Mouse (Mus musculus) Patski (cell line): Measurements from ENCODE around the gene 2310009B15Rik. TPM values are rescaled to one million over a fixed set of nuclear protein-coding genes. Genes with fewer than 3 reads are reported as not detected.

Source experiments
- ATAC-seq: fragments of 100-300 bp; one replicate; pipeline ENCODE4 v1.8.0; 2021
- CTCF ChIA-PET: fragments of 350-600 bp; sonication (Branson Sonifier 250); formaldehyde crosslinking; loops from one replicate; lab custom pipeline; 2022; ENCODE audit warnings: inconsistent platforms; lab: Charles Lee
- POLR2A ChIA-PET: fragments of 350-600 bp; sonication (Branson Sonifier 250); formaldehyde crosslinking; loops from one replicate; lab custom pipeline; 2022; ENCODE audit warnings: antibody characterized with exemption, inconsistent platforms; lab: Charles Lee
- DNase-seq: peaks from one replicate; pipeline ENCODE4 v3.0.0-alpha.2; 2011; ENCODE audit warnings: low read depth, low spot score
- H3K27me3 ChIP-seq: fragments of 371-371 bp; one replicate; pipeline ENCODE4 v1.5.1; 2021
- CTCF ChIP-seq: fragments of 100-300 bp; IDR thresholded peaks from one replicate; pipeline ENCODE4 v1.5.1; 2021
- in situ Hi-C: fragments of 300-500 bp; cut with MboI; formaldehyde crosslinking; loops from 3 replicates; pipeline ENCODE4 v1.11.1; 2018; ENCODE audit warnings: low pct_unique_long_range_greater_than_20kb, mixed read lengths
- polyA plus RNA-seq: library from polyadenylated mRNA; unstranded; gene quantifications from one replicate; pipeline ENCODE4 v1.2.3, GENCODE M21; 2021

Gene 2310009B15Rik
- polyA plus RNA-seq, 1 experiment from 2014 or later: 29.8 TPM

- in situ Hi-C loops: loop anchor here (5.0 to 25.0 kb wide), 5 partner anchors 239 to 703 kb away; no protein-coding TSS in a partner anchor
- DNase-seq (no peak), ATAC-seq (no peak)
- ChIA-PET CTCF (interaction anchor here (1.0 to 1.2 kb wide), 4 partner anchors 10 to 325 kb away, joined by 3 to 6 read pairs (median 4); partner anchors contain the start of gene Lhx9), POLR2A (interaction anchor here (1.1 to 1.7 kb wide), 4 partner anchors 9 to 125 kb away, joined by 3 to 9 read pairs (median 4); partner anchors contain the start of genes Dennd1b and Lhx9)
- peaks cover 4% of the 10 kb centered on the region for H3K27me3 ChIP-seq
- no peak for TF ChIP-seq CTCF
Measured at GRCm38 (mm10) chr1:138837786-138838743, 18.6 kb downstream of the 2310009B15Rik start.

- no peaks in the 10 kb centered on the region for H3K27me3 ChIP-seq
- ChIA-PET POLR2A (no interaction called here), CTCF (interaction anchor here (0.7 to 1.5 kb wide), 4 partner anchors 8 to 327 kb away, joined by 3 to 4 read pairs (median 3); partner anchors contain the start of gene Lhx9)
- no peak for DNase-seq
- no peak for TF ChIP-seq CTCF
- peak; percentile 33 for ATAC-seq
- in situ Hi-C loops: loop anchor here (5.0 to 25.0 kb wide), 5 partner anchors 242 to 701 kb away; no protein-coding TSS in a partner anchor
Measured at GRCm38 (mm10) chr1:138835355-138835900, 21.2 kb downstream of the 2310009B15Rik start.

DNA sequence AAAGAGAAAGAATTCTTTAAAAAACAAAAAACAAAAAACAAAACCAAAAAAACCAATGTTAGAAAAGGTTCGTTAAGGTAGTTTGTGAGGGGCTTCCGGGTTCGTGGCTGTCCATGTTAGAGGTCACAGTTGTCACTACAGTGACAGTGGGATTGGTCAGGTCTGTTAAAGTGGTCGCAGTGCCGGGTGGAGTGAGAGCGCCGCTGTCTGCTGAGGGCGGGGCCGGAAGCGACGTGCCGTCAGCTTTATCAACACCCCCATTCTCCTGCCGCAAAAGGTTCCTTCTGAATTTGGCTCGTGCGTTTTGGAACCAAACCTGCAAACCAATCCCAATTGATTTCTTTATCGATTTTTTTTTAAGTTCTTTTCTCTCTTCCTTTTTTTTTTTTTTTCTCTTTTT, 25.3 kb downstream of the 2310009B15Rik start:
- ChIA-PET CTCF (no interaction called here), POLR2A (interaction anchor here (0.6 kb wide), 1 partner anchor 44 kb away, joined by 3 read pairs; no protein-coding TSS in a partner anchor)

DNA sequence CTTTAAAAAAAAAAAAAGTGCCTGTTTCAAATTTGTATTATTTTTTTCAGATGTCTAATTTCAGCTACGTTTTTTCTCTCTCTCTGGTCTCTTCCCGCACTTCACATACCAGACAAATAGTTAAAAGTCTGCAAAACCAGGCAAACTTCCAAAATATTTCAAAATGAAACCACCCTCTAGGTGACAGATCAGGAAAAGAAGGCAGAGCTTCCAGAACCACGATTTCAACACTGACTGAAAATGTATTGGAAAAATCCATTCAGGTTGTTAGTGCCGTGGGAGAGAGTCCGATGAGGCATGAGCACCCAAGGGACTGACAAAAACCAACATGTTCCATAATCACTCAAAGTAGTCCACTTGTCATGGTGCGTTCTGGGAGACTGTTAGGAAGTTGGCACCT, 29.8 kb downstream of the 2310009B15Rik start:
- in situ Hi-C loops: loop anchor here (10.0 to 25.0 kb wide), 2 partner anchors 492 to 610 kb away; no protein-coding TSS in a partner anchor
- H3K27me3 ChIP-seq: no peaks in the 10 kb centered on the region

More for the DNA sequence above, 25.3 kb downstream of the 2310009B15Rik start:
- no peak for TF ChIP-seq CTCF
- in situ Hi-C loops: loop anchor here (10.0 to 25.0 kb wide), 3 partner anchors 433 to 697 kb away; no protein-coding TSS in a partner anchor
- no peak for DNase-seq
- ATAC-seq: no peak
- no peaks in the 10 kb centered on the region for H3K27me3 ChIP-seq

GRCm38 (mm10) chr1:138822985-138823322, 33.7 kb downstream of the 2310009B15Rik start:
- CTCF ChIA-PET: no interaction called here
- H3K27me3 ChIP-seq: no peaks in the 10 kb centered on the region
- in situ Hi-C loops: loop anchor here (10.0 kb wide), 1 partner anchor 488 kb away; no protein-coding TSS in a partner anchor
- no peak for DNase-seq
- no peak for ATAC-seq
- POLR2A ChIA-PET: no interaction called here
- no peak for TF ChIP-seq CTCF

More for the DNA sequence above, 29.8 kb downstream of the 2310009B15Rik start:
- ChIA-PET POLR2A (interaction anchor here (1.0 kb wide), 1 partner anchor 14 kb away, joined by 4 read pairs; no protein-coding TSS in a partner anchor), CTCF (interaction anchor here (1.0 to 1.3 kb wide), 4 partner anchors 13 to 32 kb away, joined by 3 read pairs; no protein-coding TSS in a partner anchor)
- TF ChIP-seq CTCF: no peak
- no peak for ATAC-seq
- DNase-seq: no peak

DNA sequence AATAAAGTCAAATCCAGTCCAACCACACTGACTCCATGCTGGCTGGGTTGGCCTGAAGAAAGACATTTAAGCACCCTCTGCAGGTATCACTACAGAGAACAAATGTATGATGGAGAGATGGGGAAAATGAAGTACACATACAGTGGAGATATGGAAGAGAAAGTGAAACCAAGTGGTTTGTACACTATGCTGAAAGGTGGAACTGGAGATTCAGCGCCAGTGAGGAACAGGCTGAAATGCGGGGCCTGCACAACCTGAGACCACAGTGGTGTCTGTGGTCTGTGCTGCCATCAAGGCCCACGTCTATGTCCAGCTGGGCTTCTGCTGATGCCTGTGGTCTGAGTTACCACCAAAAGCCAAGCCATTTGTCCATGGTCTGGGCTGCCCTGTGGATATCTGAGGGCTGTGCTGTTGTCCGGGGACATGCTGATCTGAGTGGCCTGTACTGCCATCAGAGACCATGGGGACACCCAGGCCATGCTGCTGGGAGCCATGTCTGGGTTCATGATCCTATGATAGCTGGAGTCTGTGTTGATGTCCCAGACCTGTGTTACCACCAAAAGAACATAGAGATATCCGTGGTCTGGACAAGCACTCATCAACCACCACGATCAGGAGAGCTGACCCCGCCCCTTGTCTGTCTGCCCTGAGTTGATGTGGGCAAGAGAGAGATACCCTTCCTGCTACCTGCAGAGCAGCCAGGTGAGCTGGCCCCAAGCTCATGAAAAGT, 34.2 kb downstream of the 2310009B15Rik start:
- no peaks in the 10 kb centered on the region for H3K27me3 ChIP-seq
- in situ Hi-C loops: loop anchor here (10.0 kb wide), 1 partner anchor 488 kb away; no protein-coding TSS in a partner anchor
- no peak for TF ChIP-seq CTCF
- POLR2A ChIA-PET: no interaction called here
- ATAC-seq: no peak
- CTCF ChIA-PET: no interaction called here
- DNase-seq: no peak

Other genes starting within 250 kb of the 2310009B15Rik start
- 72.7 TPM for gene Nek7, start 236.7 kb downstream of the 2310009B15Rik start, polyA plus RNA-seq
- 27.0 TPM for gene Lhx9, start 8.3 kb downstream of the 2310009B15Rik start, polyA plus RNA-seq
- 12.3 TPM for gene Dennd1b, start 106.6 kb upstream of the 2310009B15Rik start, polyA plus RNA-seq